In the genomic region with DNA sequence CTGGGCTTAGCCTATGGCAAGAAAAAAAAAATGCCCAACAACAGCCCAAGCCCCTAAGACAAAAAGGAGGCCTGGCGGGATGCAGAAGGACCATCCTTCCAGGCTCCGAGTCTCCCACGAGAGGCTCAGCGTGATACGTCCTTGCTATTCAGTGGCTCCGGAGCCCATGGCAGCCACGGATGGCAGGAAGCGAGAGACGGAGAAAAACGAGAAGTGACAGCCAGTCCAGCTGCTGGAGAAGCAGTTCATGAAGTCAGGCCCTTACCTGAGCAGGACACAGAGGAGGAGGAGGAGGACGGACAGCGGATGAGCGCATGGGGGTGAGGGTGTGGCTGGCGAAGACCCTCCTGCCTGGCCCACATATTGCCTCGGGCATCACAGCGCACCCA, we compare ENCODE assay signal across 8 mouse cellular contexts.
DNase-seq lines count a peak whose midpoint lies in the region; ATAC-seq and TF ChIP-seq lines count a peak whose summit lies in the region.
"Had no signal": no experiment of that assay in that cellular context is flagged by ENCODE, and none has a peak within 500 bp of the region (broad histone marks: within the 10 kb centered on the region; RNA-seq: fewer than 3 reads in every experiment).

No protein-coding gene starts in this region.

- no peak overlapping the region for H3ac ChIP-seq in myocyte (ENCODE audit: control insufficient read depth, insufficient read length)

- TF ChIP-seq POLR2A in bone marrow macrophage, adult 2 months (IDR thresholded peaks at IDR 0.05; ENCODE audit: borderline replicate concordance, low read depth, low read length), result no peak
- no peak for TF ChIP-seq POLR2A in myocyte (IDR thresholded peaks at IDR 0.05; ENCODE audit: insufficient read length, low read depth)

- H3K27me3 ChIP-seq in heart, embryonic 14.5 days (ENCODE audit: control insufficient read depth, insufficient read depth, low read length), result no peaks in the 10 kb centered on the region
- H3K27me3 ChIP-seq in lung, embryonic 16.5 days (ENCODE audit: control insufficient read depth, insufficient read depth, low read depth, low read length), result no peaks in the 10 kb centered on the region
- no peaks in the 10 kb centered on the region for H3K27me3 ChIP-seq in myocyte (ENCODE audit: control insufficient read depth, insufficient read depth, insufficient read length)

- H3K27ac ChIP-seq in heart, embryonic 14.5 days (replicated peaks in 1 of 2; ENCODE audit: control insufficient read depth in 1 of 2, insufficient read depth in 1 of 2, low read depth in 2 of 2, low read length in 2 of 2), result peak overlapping the region; percentile 67 to 76
- peak overlapping the region; percentile 56 for H3K27ac ChIP-seq in lung, embryonic 16.5 days (ENCODE audit: low read length)
- H3K27ac ChIP-seq in bone marrow macrophage, adult 2 months (ENCODE audit: insufficient read depth, low read depth, low read length), result peak overlapping the region; percentile 89

- H3K4me2 ChIP-seq in heart, embryonic 14.5 days (ENCODE audit: low read length), result peak overlapping the region; percentile 63
- peak overlapping the region; percentile 12; the same call in 1 of the 2 replicates for H3K4me2 ChIP-seq in lung, embryonic 16.5 days (ENCODE audit: low read depth, low read length)
- peak overlapping the region; percentile 38 for H3K4me2 ChIP-seq in myocyte (ENCODE audit: low read depth)

- H3K9ac ChIP-seq in heart, embryonic 14.5 days (ENCODE audit: low read length), result peak overlapping the region; percentile 65
- H3K9ac ChIP-seq in lung, embryonic 16.5 days (ENCODE audit: low read length), result peak overlapping the region; percentile 41; the same call in 1 of the 2 replicates

- TF ChIP-seq CTCF in bone marrow macrophage, adult 2 months (IDR thresholded peaks at IDR 0.05; ENCODE audit: low read depth, low read length), result no peak

- intact Hi-C loops in heart, postnatal 36 days (cut with DNase I), result loop anchor here (5.0 kb wide), 1 partner anchor 36 kb away; no protein-coding TSS in a partner anchor

- no peak for ATAC-seq in heart, embryonic 14.5 days (ENCODE audit: insufficient number of reproducible peaks, insufficient read depth, low FRiP score, low read depth)
- no peak for ATAC-seq in lung, embryonic 16.5 days (ENCODE audit: low read depth)

- WGBS in heart, embryonic 14.5 days, result 61% methylated on average over 16 of the region's 16 CpGs
- 78% methylated on average over 16 of the region's 16 CpGs for WGBS in lung, embryonic 16.5 days

- H3K36me3 ChIP-seq in heart, embryonic 14.5 days (ENCODE audit: control insufficient read depth, insufficient read depth, low read length), result peaks cover 44% of the 10 kb centered on the region
- peaks cover 11% of the 10 kb centered on the region for H3K36me3 ChIP-seq in lung, embryonic 16.5 days (ENCODE audit: control insufficient read depth, insufficient read depth, low read length)
- H3K36me3 ChIP-seq in myocyte (ENCODE audit: control insufficient read depth, insufficient read depth), result peaks cover 7% of the 10 kb centered on the region

- no peaks in the 10 kb centered on the region for H3K79me2 ChIP-seq in myocyte (ENCODE audit: control insufficient read depth, insufficient read depth)

- DNase-seq in heart, postnatal 36 days, result no peak
- no peak for DNase-seq in lung, postnatal 36 days
- DNase-seq in cerebellum, postnatal 14 days, result no peak
- DNase-seq: right cerebral cortex, adult 18-20 months had no signal

- H3K4me3 ChIP-seq in heart, embryonic 14.5 days (ENCODE audit: control insufficient read depth in 1 of 2, insufficient read depth in 1 of 2, low read depth in 1 of 2, low read length in 2 of 2), result peak overlapping the region; percentile 34 to 42
- peak overlapping the region; percentile 13 for H3K4me3 ChIP-seq in lung, embryonic 16.5 days (ENCODE audit: low read length)
- peak overlapping the region; percentile 85 for H3K4me3 ChIP-seq in bone marrow macrophage, adult 2 months (ENCODE audit: insufficient read depth, low read length)
- H3K4me3 ChIP-seq in myocyte, result no peak overlapping the region

- no peaks in the 10 kb centered on the region for H3K9me3 ChIP-seq in heart, embryonic 14.5 days (ENCODE audit: control insufficient read depth, low read length)
- H3K9me3 ChIP-seq in lung, embryonic 16.5 days (ENCODE audit: control insufficient read depth, low read length), result no peaks in the 10 kb centered on the region

- H3K4me1 ChIP-seq in heart, embryonic 14.5 days (ENCODE audit: control insufficient read depth in 2 of 2, insufficient read depth in 2 of 2, low read length in 2 of 2), result peaks cover 20 to 24% of the 10 kb centered on the region in 2 experiments
- H3K4me1 ChIP-seq in lung, embryonic 16.5 days (replicated peaks; ENCODE audit: control insufficient read depth, insufficient read depth, low read length), result peaks cover 6% of the 10 kb centered on the region
- peaks cover 46% of the 10 kb centered on the region for H3K4me1 ChIP-seq in bone marrow macrophage, adult 2 months (ENCODE audit: control insufficient read depth, insufficient read depth, low read length)

TF ChIP-seq in myocyte, 11 proteins besides CTCF, POLR2A, EP300 and RAD21:
- TF ChIP-seq POLR2AphosphoS2 (IDR thresholded peaks at IDR 0.05; ENCODE audit: insufficient read length, low read depth) (no peak), USF1 (IDR thresholded peaks at IDR 0.05; ENCODE audit: low read depth) (no peak), TCF12 (IDR thresholded peaks at IDR 0.05; ENCODE audit: insufficient read depth, poor library complexity, severe bottlenecking) (no peak), MAX (IDR thresholded peaks at IDR 0.05; ENCODE audit: low read depth) (no peak), TCF3 (IDR thresholded peaks at IDR 0.05; ENCODE audit: insufficient read length, low read depth) (no peak), REST (IDR thresholded peaks at IDR 0.05; ENCODE audit: insufficient read depth, insufficient read length) (no peak), SRF (IDR thresholded peaks at IDR 0.05; ENCODE audit: control insufficient read depth, insufficient read length, low read depth) (no peak), MYOG (IDR thresholded peaks at IDR 0.05; ENCODE audit: control insufficient read depth in 1 of 3, insufficient read depth in 1 of 3, insufficient read length in 2 of 3, low read depth in 2 of 3) (no peak), CEBPB (IDR thresholded peaks at IDR 0.05; ENCODE audit: insufficient read depth, poor library complexity, severe bottlenecking) (no peak), MYOD1 (IDR thresholded peaks at IDR 0.05; ENCODE audit: control insufficient read depth in 1 of 3, insufficient read length in 2 of 3, low read depth in 2 of 3) (no peak), E2F4 (IDR thresholded peaks at IDR 0.05; ENCODE audit: insufficient read depth) (no peak)

Comparison
In these comparisons a context has a peak if more than half of its experiments do, and no peak if none do; other contexts are left out.
1. H3K4me2 ChIP-seq: peak in every context shown above with its lines; median percentile 63 in heart, embryonic 14.5 days; 38 in myocyte; 12 in lung, embryonic 16.5 days.